Mouse (Mus musculus): ENCODE measurements at regions not wholly inside any gene's neighbourhood (a gene's known extent, or its start where the extent isn't known, plus 50 kb on each side); places are given as distances from the start of the nearest gene placed in this dataset.

DNA sequence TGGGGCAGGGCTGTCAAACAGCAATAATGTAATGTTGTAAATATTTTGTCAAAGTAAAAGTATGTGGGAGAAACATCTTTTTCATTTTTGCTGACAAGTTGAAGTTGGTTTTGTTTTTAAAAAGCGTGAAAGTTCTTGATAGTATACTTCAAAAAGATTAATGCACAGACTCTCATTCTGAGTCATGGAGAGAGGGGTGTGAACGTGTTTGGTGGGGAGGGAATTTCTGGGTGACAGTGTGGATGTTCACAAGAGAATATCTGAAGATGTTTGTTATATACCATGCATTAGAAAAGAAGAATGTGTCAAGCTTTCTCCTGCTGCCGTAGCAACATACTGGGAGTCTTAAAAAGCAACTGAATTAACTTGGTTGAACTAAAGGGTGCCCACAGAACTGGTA, 57.0 kb downstream of the Rps29 start:
- DNase-seq (ENCODE audit: extremely low read depth, low read depth) = no peak

GRCm38 (mm10) chr12:69094856-69095255, 64.1 kb downstream of the Rps29 start:
- DNase-seq (ENCODE audit: extremely low read depth, low read depth) = no peak

GRCm38 (mm10) chr12:69093073-69093797, 65.8 kb downstream of the Rps29 start:
- DNase-seq (ENCODE audit: extremely low read depth, low read depth) = peak; percentile 10

DNA sequence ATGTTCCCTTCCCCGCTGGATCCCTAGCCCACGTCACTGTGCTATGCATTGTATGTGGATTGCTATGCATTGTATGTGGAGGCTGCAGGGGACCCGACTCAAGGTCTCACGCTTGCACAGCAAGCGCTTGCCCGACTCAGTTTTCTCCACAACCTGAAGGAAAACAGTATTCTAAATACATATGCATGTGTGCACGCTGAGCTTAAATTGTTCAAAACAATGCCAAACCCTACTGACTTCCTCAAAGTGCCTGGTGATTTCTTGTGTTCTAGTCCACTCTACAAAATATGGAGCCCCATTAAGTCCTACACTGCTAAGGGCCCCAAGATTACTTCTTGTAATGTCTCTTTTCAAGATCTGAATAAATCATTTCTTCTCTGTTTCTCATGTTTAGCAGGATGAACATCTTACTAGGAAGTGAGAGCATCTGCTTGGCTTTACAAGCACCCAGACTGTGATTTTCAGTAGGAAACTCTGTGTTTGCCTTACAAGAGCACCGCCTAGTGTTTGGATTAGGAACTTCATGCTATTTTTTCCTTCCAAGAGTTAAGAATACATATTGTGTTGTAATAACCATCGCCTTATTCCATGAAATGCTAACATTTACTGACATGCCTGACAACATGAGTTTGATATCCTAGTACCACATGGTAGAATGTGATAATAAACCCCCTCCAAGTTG, 70.9 kb downstream of the Rps29 start:
- DNase-seq (ENCODE audit: extremely low read depth, low read depth) = peak; percentile 35

DNA sequence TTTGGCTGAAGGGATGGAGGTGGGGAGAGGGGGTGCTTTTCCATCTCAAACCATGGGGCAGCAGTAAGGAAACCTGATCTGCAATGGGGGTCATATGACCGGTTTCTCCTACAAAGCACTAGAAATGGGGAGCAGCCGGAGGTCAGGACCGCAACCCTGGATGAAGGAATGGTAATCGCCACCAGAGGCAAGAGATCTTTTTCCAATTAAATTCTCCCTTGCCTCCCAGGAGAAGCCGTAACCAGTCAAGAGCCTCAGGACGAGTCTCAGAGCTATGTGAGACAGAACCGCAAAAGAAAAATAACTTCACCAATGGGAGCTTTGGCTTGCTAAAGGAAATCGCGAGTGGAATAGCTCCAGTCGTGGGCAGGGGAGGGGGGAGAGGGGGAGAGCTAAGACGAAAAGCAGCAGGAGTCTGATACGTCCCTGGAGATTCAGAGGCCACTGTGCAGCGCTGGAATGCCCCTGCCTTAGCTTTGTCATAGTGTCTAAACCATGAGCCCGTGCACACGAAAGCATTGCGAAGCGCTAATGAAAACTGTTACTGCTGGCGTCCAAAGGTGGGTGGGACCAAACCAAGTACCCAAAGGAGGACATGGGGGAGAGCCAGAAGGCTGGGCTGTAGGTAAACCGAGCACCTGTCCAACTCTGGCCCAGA, 73.3 kb downstream of the Rps29 start:
- no peak for DNase-seq (ENCODE audit: extremely low read depth, low read depth)

GRCm38 (mm10) chr12:69084656-69085055, 74.3 kb downstream of the Rps29 start:
- no peak for DNase-seq (ENCODE audit: extremely low read depth, low read depth)

DNA sequence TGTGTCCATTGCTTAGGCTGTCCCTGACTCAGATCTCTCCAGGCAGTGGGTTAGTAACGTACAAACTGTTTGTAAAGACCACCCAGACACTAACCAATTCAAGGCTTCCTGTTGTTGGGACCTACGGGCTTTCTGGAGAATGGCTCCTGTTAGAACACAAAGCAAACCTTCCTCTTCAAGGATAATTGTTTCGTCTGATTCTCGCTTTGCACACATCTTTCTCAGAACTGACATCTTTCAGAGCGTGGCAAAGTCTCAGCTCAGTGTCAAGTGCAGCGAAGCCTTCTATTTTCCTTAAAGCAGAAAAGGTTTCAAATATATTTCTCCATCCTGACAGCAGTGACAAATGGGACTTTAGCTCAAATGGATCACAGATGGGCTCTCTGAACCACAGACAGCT, 76.9 kb downstream of the Rps29 start:
- no peak for DNase-seq (ENCODE audit: extremely low read depth, low read depth)

DNA sequence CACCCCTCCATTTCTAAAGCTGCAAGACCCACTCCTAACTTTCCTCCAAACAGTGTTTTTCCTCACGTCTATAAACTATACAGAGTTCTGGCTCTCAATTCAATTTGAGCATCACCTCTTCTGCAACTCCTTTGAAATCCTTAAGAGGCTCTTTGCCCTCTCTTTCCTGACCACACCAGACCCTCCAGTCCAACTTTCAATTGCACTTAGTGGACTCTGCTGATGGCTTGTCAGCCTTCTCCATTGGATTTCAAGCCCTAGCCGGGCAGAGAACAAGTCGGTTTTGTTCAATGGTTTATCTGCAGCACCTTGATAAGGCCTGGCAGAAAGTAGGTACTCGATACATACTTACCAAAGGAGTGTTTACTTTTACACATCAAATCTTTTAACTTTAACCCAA, 119.4 kb downstream of the Rps29 start:
- no peak for DNase-seq (ENCODE audit: extremely low read depth, low read depth)

DNA sequence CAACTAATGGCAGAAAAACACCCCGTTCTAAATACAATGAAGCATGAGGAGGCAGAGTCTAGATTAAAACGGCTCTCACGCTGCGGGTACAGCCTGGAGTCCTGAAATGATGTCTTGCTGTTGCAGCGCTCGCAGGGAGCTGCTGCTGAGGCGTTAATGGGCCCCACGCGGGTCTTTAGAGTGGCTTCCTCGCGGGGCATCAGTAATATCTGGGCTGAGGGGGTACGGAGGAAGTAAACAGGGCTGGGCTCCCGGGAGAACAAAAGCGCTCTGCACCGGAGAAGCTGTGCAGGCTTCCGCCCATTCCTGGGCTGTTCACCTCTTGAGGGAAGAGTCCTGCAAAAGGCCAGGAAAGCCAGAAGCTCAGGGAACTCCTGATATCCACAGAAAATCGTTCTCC, 135.4 kb downstream of the Rps29 start:
- no peak for DNase-seq (ENCODE audit: extremely low read depth, low read depth)

- DNase-seq (ENCODE audit: extremely low read depth, low read depth) = no peak
These were observed 142.2 kb downstream of the Rps29 start for GRCm38 (mm10) chr12:69016705-69017306.

DNA sequence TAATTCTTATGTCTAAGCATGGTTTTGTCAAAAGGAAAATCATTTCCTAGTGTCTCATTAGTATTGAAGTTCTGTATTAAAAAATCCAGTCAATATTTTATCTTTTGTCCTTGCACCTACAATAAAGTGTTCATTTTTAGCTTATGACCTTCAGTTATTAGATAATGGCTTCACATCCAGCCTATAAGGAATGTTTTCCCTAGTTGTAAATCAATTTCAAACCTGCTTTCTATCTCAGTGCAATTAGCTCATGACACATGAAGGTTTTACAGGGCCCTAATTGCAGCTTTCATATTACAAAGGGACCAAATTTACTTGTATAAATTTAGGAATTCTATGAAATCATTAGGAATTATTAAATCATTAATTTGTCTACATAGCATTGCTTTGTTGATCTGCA, 153.8 kb downstream of the Rps29 start:
- DNase-seq (ENCODE audit: extremely low read depth, low read depth) = no peak

GRCm38 (mm10) chr12:69002106-69002505, 156.9 kb downstream of the Rps29 start:
- no peak for DNase-seq (ENCODE audit: extremely low read depth, low read depth)

DNA sequence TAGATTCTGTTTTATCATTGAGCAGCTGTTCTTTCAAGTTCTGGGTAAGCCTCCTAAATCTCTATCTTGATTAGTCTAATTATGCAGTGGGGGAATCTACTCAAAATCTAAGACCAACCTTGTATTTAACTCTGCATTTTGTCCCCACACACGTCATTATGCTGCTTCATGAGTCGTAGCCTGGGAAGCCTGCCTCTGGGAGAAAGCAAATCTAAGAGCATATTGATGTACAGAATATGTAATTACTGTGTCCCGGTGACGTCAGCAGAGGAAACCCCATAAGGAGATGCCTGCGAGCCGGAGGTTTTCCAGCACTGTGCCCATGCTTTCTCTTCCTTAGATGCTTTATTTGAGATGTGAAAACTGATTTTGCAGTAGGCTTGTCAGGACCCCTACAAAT, 161.7 kb downstream of the Rps29 start:
- DNase-seq (ENCODE audit: extremely low read depth, low read depth) = no peak

DNA sequence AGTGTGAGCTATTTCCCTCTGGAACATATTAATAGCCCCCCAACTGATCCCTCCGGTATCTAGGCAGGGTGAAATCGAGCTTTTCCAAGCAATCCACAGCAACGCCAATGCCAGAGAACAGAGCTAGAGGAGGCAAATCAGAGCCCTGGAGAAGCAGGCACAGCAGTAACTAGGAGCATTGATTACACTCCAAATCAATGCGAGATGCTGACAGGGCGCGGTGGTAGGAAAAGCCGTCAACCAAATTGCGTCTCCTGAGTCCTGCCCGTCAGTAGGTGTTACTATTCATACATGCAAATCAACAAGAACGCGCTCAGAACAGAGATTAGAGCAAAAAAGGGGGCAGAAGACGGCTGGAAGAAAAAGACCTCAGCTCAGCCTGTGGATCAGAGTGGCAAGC, 162.2 kb downstream of the Rps29 start:
- DNase-seq (ENCODE audit: extremely low read depth, low read depth) = no peak

DNA sequence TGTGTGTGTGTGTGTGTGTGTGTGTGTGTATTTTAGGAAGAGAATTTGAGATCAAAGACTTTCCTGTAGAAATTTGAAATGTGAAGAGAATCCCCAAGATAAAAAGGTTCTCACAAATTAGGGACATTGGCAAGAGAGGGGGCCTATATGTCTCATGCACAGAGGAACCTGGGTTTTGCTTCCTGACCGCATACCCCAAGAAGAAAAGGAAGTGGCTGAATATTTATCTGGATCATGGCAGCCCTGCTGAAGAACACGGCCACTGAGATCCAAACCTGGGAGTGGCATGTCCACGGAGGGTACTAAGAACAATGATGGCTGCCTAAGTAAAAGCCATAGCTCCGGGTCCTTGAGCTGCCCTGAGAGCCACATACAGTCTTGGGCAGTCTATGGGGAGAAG, 178.3 kb downstream of the Rps29 start:
- no peak for DNase-seq (ENCODE audit: extremely low read depth, low read depth)

DNA sequence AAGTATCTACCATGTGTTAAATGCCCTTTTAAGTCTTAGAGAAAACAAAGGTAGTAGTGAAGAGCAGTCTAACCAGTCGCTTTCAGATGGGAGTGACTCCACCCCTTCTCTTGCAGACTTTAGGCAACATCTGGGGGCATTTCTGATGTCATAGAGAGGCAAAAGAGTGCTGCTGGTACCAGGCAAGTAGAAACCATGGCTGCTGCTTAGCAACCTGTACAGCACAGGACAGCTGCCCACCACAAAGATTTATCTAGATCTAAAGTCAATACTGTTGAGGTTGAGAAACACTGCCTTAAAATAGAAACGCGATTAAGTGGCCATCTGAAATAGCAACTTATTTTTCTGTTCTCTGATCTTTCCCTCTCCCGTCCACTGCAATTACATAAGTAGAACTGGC, 178.8 kb downstream of the Rps29 start:
- DNase-seq (ENCODE audit: extremely low read depth, low read depth) = no peak

GRCm38 (mm10) chr12:68979232-68979631, 179.8 kb downstream of the Rps29 start:
- no peak for DNase-seq (ENCODE audit: extremely low read depth, low read depth)

DNA sequence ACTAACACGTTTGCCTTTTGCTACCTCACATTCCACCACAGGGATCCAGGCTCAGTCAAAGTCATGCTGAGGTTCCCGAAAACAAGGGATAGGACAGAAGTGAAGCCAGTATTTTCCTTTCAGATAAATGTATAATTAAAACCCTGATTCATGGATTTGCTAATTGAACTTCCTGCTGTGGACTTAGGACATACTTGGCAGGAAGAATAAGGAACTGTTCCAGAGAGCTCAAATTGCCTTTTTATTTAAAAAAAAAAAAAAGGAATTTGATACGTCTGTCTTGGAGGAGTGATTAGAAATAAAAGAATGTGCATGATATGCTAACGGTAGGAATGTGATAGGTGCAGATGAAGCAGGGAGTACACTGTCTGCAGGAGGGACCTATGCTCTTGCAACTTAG, 181.7 kb downstream of the Rps29 start:
- no peak for DNase-seq (ENCODE audit: extremely low read depth, low read depth)

- no peak for DNase-seq (ENCODE audit: extremely low read depth, low read depth)
These were observed 211.7 kb downstream of the Rps29 start for GRCm38 (mm10) chr12:68947240-68947639.

GRCm38 (mm10) chr12:68910590-68910989, 248.4 kb downstream of the Rps29 start:
- no peak for DNase-seq (ENCODE audit: extremely low read depth, low read depth)

- no peak for DNase-seq (ENCODE audit: extremely low read depth, low read depth)
These were observed 254.2 kb downstream of the Rps29 start for GRCm38 (mm10) chr12:68904770-68905169.

DNA sequence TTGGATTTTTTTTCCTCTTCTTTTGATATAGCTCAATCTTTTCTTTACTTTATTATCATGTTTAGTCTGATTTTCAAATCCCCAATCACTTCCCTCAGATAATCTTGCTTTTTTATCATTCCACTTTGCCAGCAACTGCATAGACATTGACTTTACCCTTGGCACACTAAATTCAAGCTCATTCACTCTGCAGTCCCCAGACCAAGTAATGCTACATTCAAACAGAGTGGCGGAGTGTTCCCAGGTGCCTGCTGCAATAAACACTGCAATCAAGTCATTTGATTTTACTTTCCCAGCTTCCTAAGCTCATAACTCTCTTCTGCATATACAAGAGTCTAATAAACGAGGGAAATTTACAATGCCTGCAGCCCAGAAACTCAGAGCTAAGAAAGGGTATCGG, 269.8 kb downstream of the Rps29 start:
- no peak for DNase-seq (ENCODE audit: extremely low read depth, low read depth)
